Mouse (Mus musculus) common myeloid progenitor, adult 5-6 weeks (primary cell): Measurements from ENCODE around the gene Afp. TPM values are rescaled to one million over a fixed set of nuclear protein-coding genes. Genes with fewer than 3 reads are reported as not detected.

ENCODE experiments used
- ATAC-seq: replicated peaks from 2 replicates; pipeline ENCODE4 v1.8.0; 2016; ENCODE audit warnings: low read depth, mild to moderate bottlenecking, moderate TSS enrichment, inconsistent platforms; ENCODE audit not compliant: poor library complexity, severe bottlenecking
- total RNA-seq: library from RNA; stranded (forward); fragments of 200-1000, 187-1606 nt; gene quantifications from 2 replicates; pipeline ENCODE4 v1.2.3, GENCODE M21; 2017

The Afp gene
- total RNA-seq, 1 experiment from 2014 or later = 0.59 TPM

DNA sequence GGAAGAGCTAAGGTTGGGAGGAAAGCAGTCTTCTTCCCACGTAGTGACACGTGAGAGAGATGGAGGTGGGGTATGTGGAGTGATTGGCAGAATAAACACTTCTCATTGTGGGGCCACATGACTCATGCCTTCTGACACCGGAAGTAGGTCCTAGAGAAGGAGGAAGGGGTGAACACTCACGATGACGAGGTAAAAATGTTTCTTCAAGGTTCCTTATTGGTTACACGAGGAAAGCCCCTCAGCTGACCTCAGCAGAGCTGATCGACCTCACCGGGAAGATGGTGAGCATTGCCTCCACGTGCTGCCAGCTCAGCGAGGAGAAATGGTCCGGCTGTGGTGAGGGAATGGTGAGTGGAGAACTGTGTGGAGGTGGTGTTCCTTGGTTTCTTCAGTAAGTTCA, 14.2 kb downstream of the Afp start:
- ATAC-seq = peak; percentile 84

DNA sequence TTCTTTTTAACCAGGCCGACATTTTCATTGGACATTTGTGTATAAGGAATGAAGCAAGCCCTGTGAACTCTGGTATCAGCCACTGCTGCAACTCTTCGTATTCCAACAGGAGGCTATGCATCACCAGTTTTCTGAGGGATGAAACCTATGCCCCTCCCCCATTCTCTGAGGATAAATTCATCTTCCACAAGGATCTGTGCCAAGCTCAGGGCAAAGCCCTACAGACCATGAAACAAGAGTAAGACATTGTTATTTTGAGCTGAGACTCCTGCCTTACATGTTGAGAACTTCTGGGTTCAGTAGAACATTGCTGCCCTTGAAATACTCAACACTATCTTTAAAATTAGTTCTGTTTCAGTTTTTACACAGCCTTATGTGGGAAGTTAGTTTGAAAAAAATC, 16.0 kb downstream of the Afp start:
- no peak for ATAC-seq

DNA sequence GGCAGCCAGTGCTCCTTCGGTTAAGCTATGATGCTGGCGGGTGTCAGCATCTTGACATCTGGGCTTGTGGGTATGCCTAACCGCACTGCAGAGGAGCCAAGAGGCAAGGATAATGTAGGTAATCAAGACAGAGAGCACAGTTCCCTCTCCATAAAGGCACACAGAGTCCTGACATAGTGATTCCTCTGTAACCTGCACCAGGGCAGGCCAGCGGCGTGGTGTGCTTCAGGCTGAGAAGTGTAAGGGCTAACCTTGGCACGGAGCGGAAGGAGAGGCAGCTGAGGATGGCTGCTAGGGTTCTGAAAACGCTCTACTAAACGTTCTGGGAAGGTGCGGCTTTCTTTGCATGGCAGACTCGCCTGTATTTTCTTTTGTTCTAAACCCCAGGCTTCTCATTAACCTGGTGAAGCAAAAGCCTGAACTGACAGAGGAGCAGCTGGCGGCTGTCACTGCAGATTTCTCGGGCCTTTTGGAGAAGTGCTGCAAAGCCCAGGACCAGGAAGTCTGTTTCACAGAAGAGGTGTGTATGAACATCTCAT, 16.9 kb downstream of the Afp start:
- ATAC-seq = no peak

DNA sequence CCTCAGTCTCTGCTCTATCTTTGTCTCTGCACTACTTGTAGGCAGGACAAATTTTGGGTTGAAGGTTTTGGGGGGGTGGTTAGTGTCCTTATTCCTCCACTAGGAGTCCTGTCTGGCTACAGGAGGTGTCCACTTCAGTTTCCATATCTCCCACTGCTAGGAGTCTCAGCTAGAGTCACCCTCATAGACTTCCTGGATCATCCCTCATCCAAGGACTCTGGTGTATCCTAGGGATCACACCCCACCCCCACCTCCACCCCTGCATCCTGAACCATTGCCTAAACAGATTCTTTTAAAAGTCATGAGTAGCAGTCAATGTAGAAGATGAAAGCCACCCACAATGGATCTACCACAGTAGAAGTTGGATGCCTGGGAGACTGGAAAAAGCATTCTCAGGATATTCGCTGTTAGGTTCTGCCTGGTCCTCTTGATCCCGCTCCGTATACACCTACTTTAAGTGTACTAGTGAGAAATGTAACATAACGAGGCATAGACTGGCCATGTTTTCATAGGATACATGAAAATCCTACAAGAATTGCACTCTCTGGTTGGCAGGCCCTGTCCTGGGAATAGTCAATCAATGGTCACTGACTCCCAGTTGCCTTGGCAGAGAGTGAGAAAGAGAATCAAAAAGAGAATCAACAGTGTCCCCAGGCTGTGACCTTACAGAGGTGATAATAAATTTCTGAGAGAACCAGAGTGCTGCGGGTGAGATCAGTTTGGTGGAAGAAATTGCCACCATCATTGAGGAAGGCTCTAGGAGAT, 19.5 kb downstream of the Afp start:
- ATAC-seq = no peak

DNA sequence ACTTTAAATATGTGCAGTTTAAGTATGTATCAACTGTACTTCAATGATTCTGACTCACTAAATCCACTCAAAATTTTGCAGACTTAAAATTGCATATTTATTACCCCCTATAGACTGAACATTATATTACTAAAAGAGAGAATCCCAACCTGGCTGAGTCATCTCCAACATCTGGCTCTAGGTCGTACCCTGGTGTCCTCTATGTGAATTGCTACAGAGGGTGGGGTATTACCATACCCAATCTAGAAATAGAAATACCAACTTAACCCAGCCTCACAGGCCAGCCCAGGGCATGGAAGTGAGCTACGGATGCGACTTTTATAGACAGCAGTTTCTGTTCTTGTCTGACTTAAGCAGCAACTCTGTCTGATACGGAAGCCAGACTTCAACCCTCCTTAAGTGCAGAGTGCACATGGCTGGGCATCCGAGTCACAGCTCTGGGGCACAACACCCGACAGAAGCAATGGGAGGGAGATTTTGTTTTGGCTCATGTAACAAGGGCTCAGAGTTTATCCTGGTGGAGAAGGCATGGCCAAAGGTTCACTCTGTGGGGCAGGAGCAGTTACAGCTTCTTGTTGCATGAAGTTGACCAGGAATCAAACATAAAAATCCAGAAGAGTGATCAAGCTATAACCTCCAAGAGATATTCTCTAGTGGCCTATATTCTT, 21.9 kb downstream of the Afp start:
- peak; percentile 66; the same call in 1 of the 2 replicates for ATAC-seq

DNA sequence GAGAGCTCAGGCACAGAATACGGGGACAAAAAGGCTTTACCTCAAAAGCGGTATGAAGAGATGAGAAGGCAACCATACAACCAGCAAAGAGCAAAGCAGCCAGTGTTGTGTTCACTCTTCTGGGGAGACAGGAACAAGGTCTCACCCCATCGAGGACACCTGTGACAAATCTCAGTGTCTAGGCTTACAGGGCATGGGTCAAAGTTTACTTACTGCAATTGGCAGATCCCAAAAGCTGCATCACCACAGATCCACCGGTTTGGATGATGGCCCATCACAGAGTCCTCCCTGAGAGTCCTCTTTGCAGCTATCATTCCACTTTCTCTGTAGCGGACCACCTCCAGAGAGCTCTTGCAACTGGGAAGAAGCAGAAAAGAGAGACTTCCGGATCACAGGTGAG, 25.0 kb downstream of the Afp start:
- ATAC-seq = no peak

DNA sequence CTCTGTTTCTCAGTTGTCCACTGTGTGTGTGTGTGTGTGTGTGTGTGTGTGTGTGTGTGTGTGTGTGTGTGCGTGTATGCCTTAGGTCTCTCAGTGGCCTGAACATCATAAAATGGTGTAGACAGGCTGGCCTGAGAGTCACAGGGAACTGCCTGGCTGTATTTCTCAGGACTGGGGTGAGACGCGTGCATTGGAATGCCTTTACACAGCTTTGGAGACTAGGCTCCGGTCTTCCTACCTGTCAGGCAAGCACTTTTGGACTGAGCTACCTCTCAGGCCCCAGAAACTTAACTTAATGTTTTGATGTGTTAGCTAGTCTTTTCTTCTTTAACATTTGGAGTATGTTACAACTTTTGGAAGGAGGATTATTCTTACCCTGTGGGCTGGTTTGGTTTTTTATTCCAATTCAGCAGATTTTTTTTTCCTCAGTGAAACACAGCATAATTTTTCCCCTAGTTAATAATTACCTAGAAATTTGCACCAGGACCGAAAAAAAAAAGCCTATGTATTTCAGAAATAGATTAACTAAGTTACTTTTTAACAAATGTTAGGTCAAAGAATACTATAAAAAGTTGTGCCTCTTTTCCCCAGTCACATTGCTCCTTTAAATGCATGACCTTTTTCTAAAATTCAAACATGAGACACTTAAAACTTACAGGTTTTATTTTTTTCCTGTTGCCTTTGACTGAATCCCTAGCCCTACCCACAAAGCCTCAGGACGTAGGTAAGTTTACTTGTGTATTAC, 28.0 kb downstream of the Afp start, which contains the start of gene Afm:
Afm (plus strand) TSS at position 577 of the 745 bp plus-strand sequence.
- ATAC-seq = no peak

DNA sequence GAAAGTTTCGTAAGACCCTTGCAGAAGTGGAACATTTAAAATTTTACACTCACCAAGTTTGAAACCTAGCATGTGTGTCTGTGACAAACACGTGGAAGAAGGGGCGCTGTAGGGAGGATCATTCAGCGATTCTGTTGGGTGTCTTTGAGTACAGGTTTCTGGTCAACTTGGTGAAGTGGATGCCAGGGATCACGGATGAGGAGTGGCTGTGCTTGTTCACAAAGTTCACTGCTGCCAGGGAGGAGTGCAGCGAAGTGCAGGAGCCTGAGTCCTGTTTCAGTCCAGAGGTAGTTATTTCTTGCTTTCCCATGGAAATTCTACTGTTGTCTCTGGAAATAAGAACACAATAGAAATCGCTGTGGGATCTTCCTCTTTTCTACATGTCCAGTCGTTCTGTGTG, 60.7 kb downstream of the Afp start:
- ATAC-seq = no peak

DNA sequence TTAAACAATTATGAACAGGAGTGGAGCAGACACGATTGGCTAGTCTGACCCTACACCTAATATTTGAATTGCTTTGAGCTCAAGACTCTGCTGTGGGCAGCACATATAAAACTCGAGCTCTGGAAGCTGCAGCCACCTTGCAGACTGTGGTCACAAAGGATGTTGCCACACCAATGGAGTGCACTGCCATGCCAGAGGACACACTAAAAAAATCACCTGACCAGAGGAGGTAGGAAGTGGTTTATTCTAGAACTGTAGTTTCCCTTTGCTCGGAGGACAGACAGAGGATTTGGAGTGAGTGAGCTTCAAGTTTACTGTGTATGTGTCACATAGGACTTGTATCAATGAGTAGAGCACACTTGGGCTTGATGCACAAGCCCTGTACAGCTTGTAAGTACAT, 65.5 kb downstream of the Afp start:
- 0 out of 2 replicates have a peak, but pooled peaks have one; percentile 18 for ATAC-seq

Other genes starting within 250 kb of the Afp start
- 149 and 213 TPM in 2 replicates for gene Ankrd17, start 124.2 kb upstream of the Afp start, total RNA-seq
- 1.2 and 3.2 TPM in 2 replicates for gene Gm9958, start 123.5 kb upstream of the Afp start, total RNA-seq
- not detected in 2 replicates for gene Alb, start 29.8 kb upstream of the Afp start, total RNA-seq
- not detected in 2 replicates for gene Afm, start 28.2 kb downstream of the Afp start, total RNA-seq
- 0.09 TPM in 1 of 2 replicates, not detected in the other for gene 5830473C10Rik, start 70.4 kb downstream of the Afp start, total RNA-seq
- gene Rassf6, start 149.9 kb downstream of the Afp start, total RNA-seq = 1.6 TPM in 1 of 2 replicates, not detected in the other